Mouse (Mus musculus) kidney, postnatal 36 days (tissue): ENCODE measurements around the gene Fcrlb.

ENCODE experiments used
- DNase-seq, 2 experiments: peaks; one replicate each; pipeline ENCODE4 v3.0.0; 2021 to 2022; ENCODE audit warnings: mixed read lengths in 2 of 2

Gene Fcrlb

GRCm38 (mm10) chr1:170868107-170868904, 44.4 kb downstream of the Fcrlb start:
- peak; percentile 81 to 85 for DNase-seq

- peak; percentile 96 to 97 for DNase-seq
Measured at GRCm38 (mm10) chr1:170867691-170868105, 45.0 kb downstream of the Fcrlb start, which contains the start of gene Atf6. Gene Atf6, minus strand, starts transcription at chr1:170867771.

- peak in 1 of 2 experiments; percentile 22 for DNase-seq
Measured at GRCm38 (mm10) chr1:170866992-170867690, 45.6 kb downstream of the Fcrlb start.

GRCm38 (mm10) chr1:170865406-170865805, 47.3 kb downstream of the Fcrlb start:
- no peak for DNase-seq

GRCm38 (mm10) chr1:170864754-170865153, 48.0 kb downstream of the Fcrlb start:
- peak; percentile 15 to 38 for DNase-seq

- no peak for DNase-seq
Measured at GRCm38 (mm10) chr1:170864234-170864633, 48.5 kb downstream of the Fcrlb start.

- DNase-seq = no peak
Measured at GRCm38 (mm10) chr1:170863033-170863432, 49.7 kb downstream of the Fcrlb start.

GRCm38 (mm10) chr1:170862435-170862717, 50.4 kb downstream of the Fcrlb start:
- DNase-seq = no peak

GRCm38 (mm10) chr1:170861671-170862434, 50.9 kb downstream of the Fcrlb start:
- no peak for DNase-seq

- no peak for DNase-seq
Measured at GRCm38 (mm10) chr1:170858872-170859271, 53.9 kb downstream of the Fcrlb start.

- no peak for DNase-seq
Measured at GRCm38 (mm10) chr1:170857369-170857768, 55.4 kb downstream of the Fcrlb start.
